Mouse (Mus musculus) heart, embryonic 11.5 days (tissue): ENCODE measurements around the gene Ddx58. TPM values are rescaled to one million over a fixed set of nuclear protein-coding genes. Genes with fewer than 3 reads are reported as not detected.

Source experiments
- ATAC-seq: fragments of 200-750 bp; cut with Nextera tagmentation; replicated peaks from 2 replicates; pipeline ENCODE4 v1.8.0; 2017; ENCODE audit warnings: moderate library complexity; ENCODE audit not compliant: insufficient number of reproducible peaks, low FRiP score, low TSS enrichment
- H3K27ac ChIP-seq: fragments of 300-500 bp; sonication (generic); 2 replicates; pipeline ENCODE4 v1.5.1; 2014; ENCODE audit warnings: mild to moderate bottlenecking, low read depth, low read length
- H3K27me3 ChIP-seq: fragments of 300-500 bp; sonication (generic); 2 replicates; pipeline ENCODE4 v1.6.1; 2014; ENCODE audit warnings: mild to moderate bottlenecking, low read length, mixed read lengths; ENCODE audit not compliant: control insufficient read depth, insufficient read depth
- H3K36me3 ChIP-seq: fragments of 300-500 bp; sonication (generic); 2 replicates; pipeline ENCODE4 v1.6.1; 2014; ENCODE audit warnings: mild to moderate bottlenecking, low read length, moderate library complexity, mixed read lengths; ENCODE audit not compliant: control insufficient read depth, insufficient read depth
- H3K4me1 ChIP-seq: fragments of 300-500 bp; sonication (generic); 2 replicates; pipeline ENCODE4 v1.6.1; 2014; ENCODE audit warnings: low read length; ENCODE audit not compliant: control insufficient read depth, insufficient read depth
- H3K4me2 ChIP-seq: fragments of 300-500 bp; sonication (generic); 2 replicates; pipeline ENCODE4 v1.6.1; 2014; ENCODE audit warnings: mild to moderate bottlenecking, moderate library complexity
- H3K4me3 ChIP-seq: fragments of 300-500 bp; sonication (generic); 2 replicates; pipeline ENCODE4 v1.5.1; 2014; ENCODE audit warnings: low read depth, low read length
- H3K9ac ChIP-seq: fragments of 300-500 bp; sonication (generic); 2 replicates; pipeline ENCODE4 v1.6.1; 2014; ENCODE audit warnings: mild to moderate bottlenecking, low read depth, low read length, moderate library complexity
- H3K9me3 ChIP-seq: fragments of 300-500 bp; sonication (generic); replicated peaks from 2 replicates; pipeline ENCODE4 v1.6.1; 2016; ENCODE audit warnings: low read length; ENCODE audit not compliant: control insufficient read depth
- WGBS: fragments of 180-500 bp; shearing (Covaris S2); extraction: QIAGEN DNeasy Blood & Tissue Kit; methylation state at CpG from one replicate; pipeline ENCODE4 v1.1.7; 2014; ENCODE audit not compliant: insufficient replicate concordance; 5-methylcytosine and 5-hydroxymethylcytosine counted together
- polyA plus RNA-seq: library from polyadenylated mRNA; unstranded; fragments of >200 nt; fragmentation: Nextera tagmentation; extraction: Ambion mirVana; gene quantifications from 2 replicates; pipeline ENCODE4 v1.2.1, GENCODE M21; 2014

Ddx58 gene
- polyA plus RNA-seq, 1 experiment from 2014 or later = 5.8 TPM

GRCm38 (mm10) chr4:40268204-40268813 is 28.7 kb upstream of the Ddx58 start:
- Histone ChIP-seq H3K27ac (peak overlapping the region; percentile 95), H3K4me2 (peak overlapping the region; percentile 96), H3K9ac (peak overlapping the region; percentile 82), H3K27me3 (no peaks in the 10 kb centered on the region), H3K4me1 (peaks cover 11% of the 10 kb centered on the region), H3K9me3 (no peaks in the 10 kb centered on the region), H3K4me3 (peak overlapping the region; percentile 92), H3K36me3 (no peaks in the 10 kb centered on the region)
- peak; percentile 84 for ATAC-seq
- 2% methylated on average over 46 of the region's 50 CpGs for WGBS

GRCm38 (mm10) chr4:40267681-40268080 is 28.1 kb upstream of the Ddx58 start:
- peaks cover 2% of the 10 kb centered on the region for H3K36me3 ChIP-seq
- WGBS = 69% methylated on average over 7 of the region's 7 CpGs
- peaks cover 11% of the 10 kb centered on the region for H3K4me1 ChIP-seq
- H3K4me3 ChIP-seq = peak overlapping the region; percentile 92
- no peak for ATAC-seq
- H3K27me3 ChIP-seq = no peaks in the 10 kb centered on the region
- H3K9ac ChIP-seq = peak overlapping the region; percentile 82
- H3K9me3 ChIP-seq = no peaks in the 10 kb centered on the region
- peak overlapping the region; percentile 95 for H3K27ac ChIP-seq
- H3K4me2 ChIP-seq = peak overlapping the region; percentile 96

- Histone ChIP-seq H3K36me3 (peaks cover 28% of the 10 kb centered on the region), H3K4me3 (no peak overlapping the region)
- ATAC-seq = no peak
Measured at GRCm38 (mm10) chr4:40264321-40264720, 24.7 kb upstream of the Ddx58 start.

GRCm38 (mm10) chr4:40254385-40255103 is 14.9 kb upstream of the Ddx58 start:
- H3K9me3 ChIP-seq = no peaks in the 10 kb centered on the region
- 81% methylated on average over 8 of the region's 8 CpGs for WGBS
- peaks cover 5% of the 10 kb centered on the region; the same call in 1 of the 2 replicates for H3K36me3 ChIP-seq
- no peak for ATAC-seq
- no peaks in the 10 kb centered on the region for H3K27me3 ChIP-seq
- no peak overlapping the region for H3K4me2 ChIP-seq
- H3K4me3 ChIP-seq = no peak overlapping the region
- no peak overlapping the region for H3K9ac ChIP-seq
- H3K27ac ChIP-seq = no peak overlapping the region
- H3K4me1 ChIP-seq = no peaks in the 10 kb centered on the region

More at GRCm38 (mm10) chr4:40264321-40264720, 24.7 kb upstream of the Ddx58 start:
- Histone ChIP-seq H3K4me2 (no peak overlapping the region), H3K27me3 (no peaks in the 10 kb centered on the region), H3K9ac (no peak overlapping the region), H3K27ac (no peak overlapping the region), H3K4me1 (peaks cover 11% of the 10 kb centered on the region), H3K9me3 (no peaks in the 10 kb centered on the region)
- 50% methylated on average over 1 of the region's 1 CpGs for WGBS

GRCm38 (mm10) chr4:40253766-40254165 is 14.1 kb upstream of the Ddx58 start:
- Histone ChIP-seq H3K9ac (no peak overlapping the region), H3K4me1 (no peaks in the 10 kb centered on the region), H3K4me2 (no peak overlapping the region), H3K36me3 (peaks cover 3% of the 10 kb centered on the region; the same call in 1 of the 2 replicates), H3K4me3 (no peak overlapping the region), H3K9me3 (no peaks in the 10 kb centered on the region), H3K27ac (no peak overlapping the region), H3K27me3 (no peaks in the 10 kb centered on the region)
- no peak for ATAC-seq
- WGBS = 65% methylated on average over 2 of the region's 2 CpGs

GRCm38 (mm10) chr4:40250984-40251383 is 11.4 kb upstream of the Ddx58 start:
- no peaks in the 10 kb centered on the region for H3K4me1 ChIP-seq
- no peak overlapping the region for H3K4me2 ChIP-seq
- no peak for ATAC-seq
- H3K27me3 ChIP-seq = no peaks in the 10 kb centered on the region
- no peaks in the 10 kb centered on the region for H3K36me3 ChIP-seq
- 81% methylated on average over 5 of the region's 5 CpGs for WGBS
- no peaks in the 10 kb centered on the region for H3K9me3 ChIP-seq
- H3K27ac ChIP-seq = no peak overlapping the region
- no peak overlapping the region for H3K4me3 ChIP-seq
- H3K9ac ChIP-seq = no peak overlapping the region

GRCm38 (mm10) chr4:40244035-40244434 is 4.4 kb upstream of the Ddx58 start:
- Histone ChIP-seq H3K27me3 (no peaks in the 10 kb centered on the region), H3K4me3 (no peak overlapping the region), H3K4me2 (no peak overlapping the region), H3K4me1 (no peaks in the 10 kb centered on the region), H3K9me3 (no peaks in the 10 kb centered on the region), H3K27ac (no peak overlapping the region), H3K9ac (no peak overlapping the region), H3K36me3 (no peaks in the 10 kb centered on the region)
- 75% methylated on average over 8 of the region's 8 CpGs for WGBS
- no peak for ATAC-seq

- no peaks in the 10 kb centered on the region for H3K27me3 ChIP-seq
- H3K4me2 ChIP-seq = no peak overlapping the region
- no peak for ATAC-seq
- WGBS = 79% methylated on average over 4 of the region's 4 CpGs
- H3K4me3 ChIP-seq = no peak overlapping the region
- no peaks in the 10 kb centered on the region for H3K9me3 ChIP-seq
- H3K36me3 ChIP-seq = no peaks in the 10 kb centered on the region
- no peak overlapping the region for H3K27ac ChIP-seq
- no peaks in the 10 kb centered on the region for H3K4me1 ChIP-seq
- no peak overlapping the region for H3K9ac ChIP-seq
Measured at GRCm38 (mm10) chr4:40243006-40243405, 3.4 kb upstream of the Ddx58 start.
